Mouse (Mus musculus) heart, adult 8-10 months (tissue): Measurements from ENCODE around the gene Fgfrl1. TPM values are rescaled to one million over a fixed set of nuclear protein-coding genes. Genes with fewer than 3 reads are reported as not detected.
"Not testable (repeated sequence)": the region's sequence is repeated elsewhere in the genome, so short reads cannot be mapped to it uniquely, and the experiment has no call there.

Source experiments
- DNase-seq: peaks from one replicate; pipeline ENCODE4 v3.0.0; 2022; ENCODE audit warnings: low spot score
- total RNA-seq, 4 experiments: library from RNA; stranded (reverse); gene quantifications; 2 replicates each; pipeline ENCODE4 v1.2.4; 2022

The Fgfrl1 gene
- total RNA-seq, 4 experiments from 2014 or later, result 22.5 to 30.0 (median 26.3) TPM

- not testable (repeated sequence) for DNase-seq
Observed at GRCm38 (mm10) chr5:108751258-108751657, 59.1 kb downstream of the Fgfrl1 start.

Other genes starting within 250 kb of the Fgfrl1 start
- gene Mfsd7a, start 243.5 kb upstream of the Fgfrl1 start, total RNA-seq, result 1 to 10 TPM; 1.5 to 3.0 (median 2.5) TPM
- gene Pcgf3, start 231.2 kb upstream of the Fgfrl1 start, total RNA-seq, result 10 to 100 TPM; 29.3 to 32.0 (median 31.5) TPM
- under 1 TPM; 0.22 to 0.24 (median 0.22) TPM for gene Cplx1, start 142.4 kb upstream of the Fgfrl1 start, total RNA-seq
- 10 to 100 TPM; 20.1 to 26.2 (median 21.0) TPM for gene Gak, start 62.6 kb upstream of the Fgfrl1 start, total RNA-seq
- 10 to 100 TPM in 3 of 4 experiments, 1 to 10 TPM in 1; 9.9 to 11.5 (median 11.0) TPM for gene Tmem175, start 62.6 kb upstream of the Fgfrl1 start, total RNA-seq
- 10 to 100 TPM; 17.9 to 27.3 (median 21.1) TPM for gene Idua, start 32.1 kb upstream of the Fgfrl1 start, total RNA-seq
- gene Dgkq, start 22.7 kb upstream of the Fgfrl1 start, total RNA-seq, result 1 to 10 TPM; 5.1 to 8.9 (median 6.1) TPM
- gene Slc26a1, start 16.8 kb upstream of the Fgfrl1 start, total RNA-seq, result under 1 TPM in 1 of 4 experiments, not detected in 3; 0.06 TPM
- not detected for gene Rnf212, start 82.6 kb downstream of the Fgfrl1 start, total RNA-seq
- gene Tmed11, start 103.0 kb downstream of the Fgfrl1 start, total RNA-seq, result not detected
- gene Vmn2r8, start 116.5 kb downstream of the Fgfrl1 start, total RNA-seq, result not detected
- not detected for gene Vmn2r9, start 160.2 kb downstream of the Fgfrl1 start, total RNA-seq